Mouse (Mus musculus): ENCODE measurements around the gene Fuk.

GRCm38 (mm10) chr8:110941453-110941948, 39.2 kb upstream of the Fuk start:
- no peak for TF ChIP-seq CTCF (IDR thresholded peaks at IDR 0.05; ENCODE audit: low read depth, low read length)
- TF ChIP-seq GATA1 (IDR thresholded peaks at IDR 0.05; ENCODE audit: borderline replicate concordance, low read length) = no peak
- no peak for TF ChIP-seq GATA2 (IDR thresholded peaks at IDR 0.05; ENCODE audit: borderline replicate concordance, low read depth, low read length)
- no peak for TF ChIP-seq POLR2AphosphoS5 (IDR thresholded peaks at IDR 0.05; ENCODE audit: insufficient replicate concordance, low read depth, low read length)
- TF ChIP-seq TAL1 (conservative IDR thresholded peaks at IDR 0.05; ENCODE audit: low read depth, low read length) = no peak

Data from G1E (cell line).